Mouse (Mus musculus): ENCODE measurements around the gene Myom1. TPM values are rescaled to one million over a fixed set of nuclear protein-coding genes. Genes with fewer than 3 reads are reported as not detected.

Gene Myom1
- polyA plus RNA-seq, 1 experiment: 13.4 TPM

- no peak for DNase-seq (ENCODE audit: low read depth)
These were observed 10.5 kb upstream of the Myom1 start for GRCm38 (mm10) chr17:70991706-70992625.

- DNase-seq (ENCODE audit: low read depth): no peak
These were observed 9.8 kb upstream of the Myom1 start for GRCm38 (mm10) chr17:70992662-70993061.

GRCm38 (mm10) chr17:70993385-70993807 is 9.0 kb upstream of the Myom1 start:
- DNase-seq (ENCODE audit: low read depth): no peak

GRCm38 (mm10) chr17:70994671-70995070 is 7.8 kb upstream of the Myom1 start:
- DNase-seq (ENCODE audit: low read depth): no peak

GRCm38 (mm10) chr17:70995551-70995950 is 6.9 kb upstream of the Myom1 start:
- DNase-seq (ENCODE audit: low read depth): no peak

- DNase-seq (ENCODE audit: low read depth): no peak
These were observed 4.6 kb upstream of the Myom1 start for GRCm38 (mm10) chr17:70997836-70998235.

GRCm38 (mm10) chr17:70998400-70998975 is 3.9 kb upstream of the Myom1 start:
- DNase-seq (ENCODE audit: low read depth): no peak

- DNase-seq (ENCODE audit: low read depth): no peak
These were observed 3.2 kb upstream of the Myom1 start for GRCm38 (mm10) chr17:70999187-70999586.

GRCm38 (mm10) chr17:71000255-71000654 is 2.2 kb upstream of the Myom1 start:
- no peak for DNase-seq (ENCODE audit: low read depth)

- no peak for DNase-seq (ENCODE audit: low read depth)
These were observed 1.4 kb upstream of the Myom1 start for GRCm38 (mm10) chr17:71001067-71001466.

GRCm38 (mm10) chr17:71001699-71002080 is 743 bp upstream of the Myom1 start:
- no peak for DNase-seq (ENCODE audit: low read depth)

GRCm38 (mm10) chr17:71002744-71003094 is 286 bp downstream of the Myom1 start, which contains the start of gene Myl12a:
TSS of gene Myl12a (minus strand) at chr17:71002878.
- DNase-seq (ENCODE audit: low read depth): no peak

GRCm38 (mm10) chr17:71003112-71003511 is 679 bp downstream of the Myom1 start:
- no peak for DNase-seq (ENCODE audit: low read depth)

GRCm38 (mm10) chr17:71003721-71004120 is 1.3 kb downstream of the Myom1 start:
- DNase-seq (ENCODE audit: low read depth): no peak

- peak; percentile 95 for DNase-seq (ENCODE audit: low read depth)
These were observed 1.9 kb downstream of the Myom1 start for GRCm38 (mm10) chr17:71004186-71004960.

- no peak for DNase-seq (ENCODE audit: low read depth)
These were observed 4.5 kb downstream of the Myom1 start for GRCm38 (mm10) chr17:71006976-71007375.

GRCm38 (mm10) chr17:71008676-71009075 is 6.2 kb downstream of the Myom1 start:
- DNase-seq (ENCODE audit: low read depth): no peak

- DNase-seq (ENCODE audit: low read depth): no peak
These were observed 7.3 kb downstream of the Myom1 start for GRCm38 (mm10) chr17:71009751-71010150.

- no peak for DNase-seq (ENCODE audit: low read depth)
These were observed 8.3 kb downstream of the Myom1 start for GRCm38 (mm10) chr17:71010646-71011242.

GRCm38 (mm10) chr17:71011931-71012662 is 9.7 kb downstream of the Myom1 start:
- DNase-seq (ENCODE audit: low read depth): no peak

GRCm38 (mm10) chr17:71013105-71013504 is 10.7 kb downstream of the Myom1 start:
- DNase-seq (ENCODE audit: low read depth): no peak

Measured in gonadal fat pad, adult 2 months (tissue).